Mouse (Mus musculus): ENCODE measurements around the gene Tnnt3.

GRCm38 (mm10) chr7:142473476-142473875 lies 25.2 kb upstream of the Tnnt3 start:
- TF ChIP-seq CTCF (conservative IDR thresholded peaks at IDR 0.05; ENCODE audit: low read length) (no peak), NANOG (IDR thresholded peaks at IDR 0.05; ENCODE audit: borderline replicate concordance, low read length) (no peak)
